Mouse (Mus musculus) hindbrain, embryonic 14.5 days (tissue): Measurements from ENCODE around the gene Ap4s1. TPM values are rescaled to one million over a fixed set of nuclear protein-coding genes. Genes with fewer than 3 reads are reported as not detected.

Experiments used
- ATAC-seq: fragments of 200-750 bp; cut with Nextera tagmentation; 2 replicates; pipeline ENCODE4 v1.8.0; 2017; ENCODE audit warnings: moderate number of reproducible peaks, mild to moderate bottlenecking, moderate TSS enrichment, moderate library complexity; ENCODE audit not compliant: low FRiP score
- DNase-seq: peaks from one replicate; pipeline ENCODE4 v3.0.0-alpha.2; 2015; ENCODE audit warnings: low spot score
- H3K27ac ChIP-seq: fragments of 300-500 bp; sonication (generic); 2 replicates; pipeline ENCODE4 v1.5.1; 2014; ENCODE audit warnings: mild to moderate bottlenecking, moderate library complexity
- H3K27me3 ChIP-seq: fragments of 300-500 bp; sonication (generic); 2 replicates; pipeline ENCODE4 v1.6.1; 2014; ENCODE audit warnings: mild to moderate bottlenecking, low read length, mixed read lengths; ENCODE audit not compliant: control insufficient read depth, insufficient read depth
- H3K36me3 ChIP-seq: fragments of 300-500 bp; sonication (generic); replicated peaks from 2 replicates; pipeline ENCODE4 v1.6.1; 2014; ENCODE audit not compliant: control insufficient read depth, insufficient read depth
- H3K4me1 ChIP-seq: fragments of 300-500 bp; sonication (generic); replicated peaks from 2 replicates; pipeline ENCODE4 v1.6.1; 2014; ENCODE audit warnings: antibody characterized with exemption, low read length, mixed read lengths; ENCODE audit not compliant: control insufficient read depth, insufficient read depth
- H3K4me2 ChIP-seq: fragments of 300-500 bp; sonication (generic); replicated peaks from 2 replicates; pipeline ENCODE4 v1.6.1; 2014; ENCODE audit warnings: mild to moderate bottlenecking, moderate library complexity
- H3K4me3 ChIP-seq: fragments of 300-500 bp; sonication (generic); replicated peaks from 2 replicates; pipeline ENCODE4 v1.5.1; 2014; ENCODE audit warnings: mild to moderate bottlenecking, low read length
- H3K9ac ChIP-seq: fragments of 300-500 bp; sonication (generic); 2 replicates; pipeline ENCODE4 v1.6.1; 2014
- H3K9me3 ChIP-seq: fragments of 300-500 bp; sonication (generic); 2 replicates; pipeline ENCODE4 v1.6.1; 2016; ENCODE audit warnings: low read length; ENCODE audit not compliant: control insufficient read depth
- WGBS: fragments of 180-500 bp; shearing (Covaris S2); extraction: QIAGEN DNeasy Blood & Tissue Kit; methylation state at CpG from one replicate; pipeline ENCODE4 v1.1.7; 2014; 5-methylcytosine and 5-hydroxymethylcytosine counted together
- polyA plus RNA-seq: library from polyadenylated mRNA; unstranded; fragments of >200 nt; fragmentation: Nextera tagmentation; extraction: Ambion mirVana; gene quantifications from 2 replicates; pipeline ENCODE4 v1.2.1, GENCODE M21; 2014

Ap4s1 gene
- polyA plus RNA-seq, 1 experiment from 2014 or later, result 60.9 TPM

GRCm38 (mm10) chr12:51741690-51742089 lies 50.9 kb downstream of the Ap4s1 start:
- 86% methylated on average over 6 of the region's 6 CpGs for WGBS
- Histone ChIP-seq H3K4me2 (no peak overlapping the region), H3K4me1 (no peaks in the 10 kb centered on the region), H3K27me3 (no peaks in the 10 kb centered on the region), H3K36me3 (peaks cover 50% of the 10 kb centered on the region), H3K9me3 (no peaks in the 10 kb centered on the region), H3K9ac (no peak overlapping the region), H3K4me3 (no peak overlapping the region), H3K27ac (no peak overlapping the region)
- ATAC-seq (no peak), DNase-seq (no peak)

GRCm38 (mm10) chr12:51744957-51745356 lies 54.1 kb downstream of the Ap4s1 start:
- Histone ChIP-seq H3K4me2 (no peak overlapping the region), H3K9ac (no peak overlapping the region), H3K27ac (no peak overlapping the region), H3K36me3 (peaks cover 80% of the 10 kb centered on the region), H3K4me1 (no peaks in the 10 kb centered on the region), H3K9me3 (no peaks in the 10 kb centered on the region), H3K27me3 (no peaks in the 10 kb centered on the region), H3K4me3 (no peak overlapping the region)
- DNase-seq, result no peak
- 43% methylated on average over 6 of the region's 6 CpGs for WGBS
- ATAC-seq, result peak; percentile 69; the same call in 1 of the 2 replicates

GRCm38 (mm10) chr12:51747348-51747747 lies 56.5 kb downstream of the Ap4s1 start:
- H3K27me3 ChIP-seq, result no peaks in the 10 kb centered on the region
- ATAC-seq, result no peak
- H3K36me3 ChIP-seq, result peaks cover 93% of the 10 kb centered on the region
- no peak for DNase-seq
- no peaks in the 10 kb centered on the region for H3K9me3 ChIP-seq
- no peaks in the 10 kb centered on the region for H3K4me1 ChIP-seq
- H3K4me2 ChIP-seq, result no peak overlapping the region
- no peak overlapping the region for H3K27ac ChIP-seq
- no peak overlapping the region for H3K4me3 ChIP-seq
- WGBS, result 92% methylated on average over 2 of the region's 2 CpGs
- H3K9ac ChIP-seq, result no peak overlapping the region

- Histone ChIP-seq H3K4me1 (no peaks in the 10 kb centered on the region), H3K4me3 (no peak overlapping the region), H3K27ac (no peak overlapping the region), H3K36me3 (peaks cover 91% of the 10 kb centered on the region), H3K9ac (no peak overlapping the region), H3K27me3 (no peaks in the 10 kb centered on the region), H3K4me2 (no peak overlapping the region), H3K9me3 (no peaks in the 10 kb centered on the region)
- 97% methylated on average over 12 of the region's 12 CpGs for WGBS
- DNase-seq (no peak), ATAC-seq (no peak)
Observed at GRCm38 (mm10) chr12:51755938-51756598, 65.2 kb downstream of the Ap4s1 start.

GRCm38 (mm10) chr12:51756599-51756961 lies 65.7 kb downstream of the Ap4s1 start:
- no peak overlapping the region for H3K4me3 ChIP-seq
- H3K27ac ChIP-seq, result no peak overlapping the region
- H3K36me3 ChIP-seq, result peaks cover 91% of the 10 kb centered on the region
- no peak overlapping the region for H3K9ac ChIP-seq
- DNase-seq, result no peak
- no peaks in the 10 kb centered on the region for H3K27me3 ChIP-seq
- no peaks in the 10 kb centered on the region for H3K4me1 ChIP-seq
- no peak for ATAC-seq
- H3K4me2 ChIP-seq, result no peak overlapping the region
- no peaks in the 10 kb centered on the region for H3K9me3 ChIP-seq

GRCm38 (mm10) chr12:51759374-51759773 lies 68.5 kb downstream of the Ap4s1 start:
- peaks cover 91% of the 10 kb centered on the region for H3K36me3 ChIP-seq
- no peaks in the 10 kb centered on the region for H3K4me1 ChIP-seq
- no peak overlapping the region for H3K4me3 ChIP-seq
- no peak overlapping the region for H3K27ac ChIP-seq
- H3K27me3 ChIP-seq, result no peaks in the 10 kb centered on the region
- H3K9ac ChIP-seq, result no peak overlapping the region
- no peaks in the 10 kb centered on the region for H3K9me3 ChIP-seq
- no peak for DNase-seq
- H3K4me2 ChIP-seq, result no peak overlapping the region
- 97% methylated on average over 3 of the region's 3 CpGs for WGBS
- no peak for ATAC-seq

- H3K4me2 ChIP-seq, result no peak overlapping the region
- DNase-seq (no peak), ATAC-seq (no peak)
- peaks cover 80% of the 10 kb centered on the region for H3K36me3 ChIP-seq
- H3K4me1 ChIP-seq, result no peaks in the 10 kb centered on the region
- no peak overlapping the region for H3K27ac ChIP-seq
- WGBS, result 92% methylated on average over 4 of the region's 4 CpGs
- no peak overlapping the region for H3K9ac ChIP-seq
- H3K9me3 ChIP-seq, result no peaks in the 10 kb centered on the region
- no peak overlapping the region for H3K4me3 ChIP-seq
- no peaks in the 10 kb centered on the region for H3K27me3 ChIP-seq
Observed at GRCm38 (mm10) chr12:51767454-51767853, 76.6 kb downstream of the Ap4s1 start.

GRCm38 (mm10) chr12:51768702-51769101 lies 77.9 kb downstream of the Ap4s1 start:
- DNase-seq (no peak), ATAC-seq (no peak)
- Histone ChIP-seq H3K9me3 (no peaks in the 10 kb centered on the region), H3K27ac (no peak overlapping the region), H3K4me3 (no peak overlapping the region), H3K4me1 (no peaks in the 10 kb centered on the region), H3K27me3 (no peaks in the 10 kb centered on the region), H3K4me2 (no peak overlapping the region), H3K9ac (no peak overlapping the region), H3K36me3 (peaks cover 79% of the 10 kb centered on the region)
- 96% methylated on average over 15 of the region's 15 CpGs for WGBS

- DNase-seq (no peak), ATAC-seq (no peak)
- H3K36me3 ChIP-seq, result peaks cover 94% of the 10 kb centered on the region
- H3K9me3 ChIP-seq, result no peaks in the 10 kb centered on the region
- H3K4me3 ChIP-seq, result no peak overlapping the region
- no peaks in the 10 kb centered on the region for H3K27me3 ChIP-seq
- no peak overlapping the region for H3K9ac ChIP-seq
- WGBS, result 94% methylated on average over 7 of the region's 7 CpGs
- no peak overlapping the region for H3K27ac ChIP-seq
- no peaks in the 10 kb centered on the region for H3K4me1 ChIP-seq
- H3K4me2 ChIP-seq, result no peak overlapping the region
Observed at GRCm38 (mm10) chr12:51784842-51785241, 94.0 kb downstream of the Ap4s1 start.
